ENCODE assay signal across 21 mouse cellular contexts in the genomic region with DNA sequence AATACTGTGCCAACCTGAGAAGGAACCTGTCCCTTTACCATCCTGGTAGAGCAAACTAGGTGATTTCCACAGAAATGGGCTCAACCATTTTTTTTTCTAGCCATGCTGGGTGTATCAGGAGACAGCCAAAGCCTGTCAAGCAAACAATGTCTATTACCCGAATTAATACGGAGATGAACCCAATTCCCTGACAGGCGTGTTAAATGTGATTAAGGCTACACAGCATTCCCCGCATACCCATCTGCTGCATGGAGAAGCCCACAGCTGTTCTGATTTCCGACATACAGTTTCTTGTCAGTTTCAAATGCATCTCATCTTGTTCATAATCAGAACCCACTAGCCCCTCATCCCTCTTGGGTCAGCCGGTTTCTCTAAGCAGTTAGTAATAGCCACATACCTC.
DNase-seq lines count a peak whose midpoint lies in the region; ATAC-seq lines count a peak whose summit lies in the region.
"Had no signal": no experiment of that assay in that cellular context is flagged by ENCODE, and none has a peak within 500 bp of the region (broad histone marks: within the 10 kb centered on the region; RNA-seq: fewer than 3 reads in every experiment).

No protein-coding gene starts in this region.

- WGBS in heart, embryonic 11.5 days (ENCODE audit: insufficient replicate concordance): 83% methylated on average over 6 of the region's 6 CpGs
- WGBS in midbrain, embryonic 11.5 days: 53% methylated on average over 6 of the region's 6 CpGs
- WGBS in midbrain, embryonic 16.5 days: 49% methylated on average over 6 of the region's 6 CpGs
- 24% methylated on average over 6 of the region's 6 CpGs for WGBS in midbrain, embryonic 14.5 days

- no peaks in the 10 kb centered on the region for H3K36me3 ChIP-seq in heart, embryonic 11.5 days (ENCODE audit: control insufficient read depth, insufficient read depth, low read length)
- no peaks in the 10 kb centered on the region for H3K36me3 ChIP-seq in midbrain, embryonic 11.5 days (ENCODE audit: control insufficient read depth, insufficient read depth, low read length)
- H3K36me3 ChIP-seq in midbrain, embryonic 16.5 days (ENCODE audit: control insufficient read depth, insufficient read depth, low read length): no peaks in the 10 kb centered on the region
- no peaks in the 10 kb centered on the region for H3K36me3 ChIP-seq in midbrain, embryonic 14.5 days (ENCODE audit: control insufficient read depth, insufficient read depth, low read length)
- H3K36me3 ChIP-seq: heart, embryonic 15.5 days; neural tube, embryonic 12.5 days had no signal

- no peak overlapping the region for H3K9ac ChIP-seq in heart, embryonic 11.5 days (ENCODE audit: low read depth, low read length)
- H3K9ac ChIP-seq in midbrain, embryonic 11.5 days (ENCODE audit: low read length): no peak overlapping the region
- no peak overlapping the region for H3K9ac ChIP-seq in midbrain, embryonic 16.5 days (ENCODE audit: low read depth, low read length)
- H3K9ac ChIP-seq in midbrain, embryonic 14.5 days (replicated peaks; ENCODE audit: low read length): no peak overlapping the region
- H3K9ac ChIP-seq: forebrain, postnatal 0 days; heart, embryonic 15.5 days; liver, embryonic 14.5 days; lung, embryonic 14.5 days; neural tube, embryonic 12.5 days had no signal

- intact Hi-C loops in heart, postnatal 14 days (cut with DNase I): no loop called here

- H3K9me3 ChIP-seq in heart, embryonic 11.5 days (replicated peaks; ENCODE audit: control insufficient read depth, low read length): no peaks in the 10 kb centered on the region
- no peaks in the 10 kb centered on the region for H3K9me3 ChIP-seq in midbrain, embryonic 11.5 days (ENCODE audit: control insufficient read depth, low read length)
- no peaks in the 10 kb centered on the region for H3K9me3 ChIP-seq in midbrain, embryonic 16.5 days (replicated peaks; ENCODE audit: control insufficient read depth, low read length, poor library complexity, severe bottlenecking)
- H3K9me3 ChIP-seq in midbrain, embryonic 14.5 days (ENCODE audit: control insufficient read depth, low read length): no peaks in the 10 kb centered on the region
- H3K9me3 ChIP-seq: heart, embryonic 15.5 days; neural tube, embryonic 12.5 days had no signal

- H3K4me2 ChIP-seq in heart, embryonic 11.5 days: no peak overlapping the region
- no peak overlapping the region for H3K4me2 ChIP-seq in midbrain, embryonic 11.5 days
- no peak overlapping the region for H3K4me2 ChIP-seq in midbrain, embryonic 16.5 days (ENCODE audit: low read length)
- H3K4me2 ChIP-seq in midbrain, embryonic 14.5 days (ENCODE audit: low read length): no peak overlapping the region
- H3K4me2 ChIP-seq: heart, embryonic 15.5 days; lung, embryonic 14.5 days; neural tube, embryonic 12.5 days had no signal

- no peak overlapping the region for H3K4me3 ChIP-seq in heart, embryonic 11.5 days (ENCODE audit: low read depth, low read length)
- H3K4me3 ChIP-seq in midbrain, embryonic 11.5 days (ENCODE audit: low read depth, low read length): no peak overlapping the region
- H3K4me3 ChIP-seq in midbrain, embryonic 16.5 days (ENCODE audit: low read depth, low read length): no peak overlapping the region
- H3K4me3 ChIP-seq in midbrain, embryonic 14.5 days (replicated peaks; ENCODE audit: low read depth, low read length): no peak overlapping the region
- H3K4me3 ChIP-seq: heart, embryonic 15.5 days; left cerebral cortex, adult 2 months; neural tube, embryonic 12.5 days had no signal

- H3K27ac ChIP-seq in heart, embryonic 11.5 days (ENCODE audit: low read depth, low read length): no peak overlapping the region
- no peak overlapping the region for H3K27ac ChIP-seq in midbrain, embryonic 11.5 days (ENCODE audit: low read depth, low read length)
- no peak overlapping the region for H3K27ac ChIP-seq in midbrain, embryonic 16.5 days (ENCODE audit: low read length)
- no peak overlapping the region for H3K27ac ChIP-seq in midbrain, embryonic 14.5 days (replicated peaks; ENCODE audit: low read depth, low read length)
- H3K27ac ChIP-seq: heart, embryonic 15.5 days; left cerebral cortex, adult 2 months; liver, embryonic 14.5 days; neural tube, embryonic 12.5 days had no signal

- DNase-seq in heart, adult 11 months: peak; percentile 71
- no peak for DNase-seq in midbrain, embryonic 11.5 days (ENCODE audit: low spot score, missing footprints)
- peak; percentile 53 for DNase-seq in midbrain, embryonic 14.5 days
- DNase-seq in frontal cortex, postnatal 25 days (ENCODE audit: low spot score in 2 of 2): no peak
- no peak for DNase-seq in heart, postnatal 14 days
- DNase-seq: adrenal gland, postnatal 10 days; cerebellum, adult 8-10 months; cerebellum, postnatal 36 days; forebrain, postnatal 0 days; gastrocnemius, postnatal 36 days; kidney, postnatal 25 days; lung, embryonic 14.5 days; right cerebral cortex, postnatal 4 days; thymus, postnatal 36 days had no signal

- no peak for ATAC-seq in heart, embryonic 11.5 days (replicated peaks; ENCODE audit: insufficient number of reproducible peaks, low FRiP score, low TSS enrichment)
- peak; percentile 48; the same call in 1 of the 2 replicates for ATAC-seq in midbrain, embryonic 11.5 days (ENCODE audit: low FRiP score)
- ATAC-seq in midbrain, embryonic 16.5 days: no peak
- no peak; the same call in 1 of the 2 replicates for ATAC-seq in midbrain, embryonic 14.5 days (ENCODE audit: low FRiP score, low TSS enrichment)
- ATAC-seq: forebrain, postnatal 0 days; intestine, embryonic 16.5 days had no signal

- H3K4me1 ChIP-seq in heart, embryonic 11.5 days (ENCODE audit: control insufficient read depth, insufficient read depth, low read length): peaks cover 3% of the 10 kb centered on the region; the same call in 1 of the 2 replicates
- peaks cover 6% of the 10 kb centered on the region; the same call in 1 of the 2 replicates for H3K4me1 ChIP-seq in midbrain, embryonic 11.5 days (ENCODE audit: control insufficient read depth, insufficient read depth, low read length)
- 0 out of 2 replicates have a peak, but pooled peaks cover 3% of the 10 kb centered on the region for H3K4me1 ChIP-seq in midbrain, embryonic 16.5 days (ENCODE audit: control insufficient read depth, insufficient read depth, low read length)
- no peaks in the 10 kb centered on the region; the same call in 1 of the 2 replicates for H3K4me1 ChIP-seq in midbrain, embryonic 14.5 days (ENCODE audit: control insufficient read depth, insufficient read depth, low read length)
- H3K4me1 ChIP-seq: neural tube, embryonic 12.5 days had no signal

- no peaks in the 10 kb centered on the region for H3K27me3 ChIP-seq in heart, embryonic 11.5 days (ENCODE audit: control insufficient read depth, insufficient read depth, low read length)
- H3K27me3 ChIP-seq in midbrain, embryonic 11.5 days (ENCODE audit: control insufficient read depth, insufficient read depth, low read length): no peaks in the 10 kb centered on the region
- no peaks in the 10 kb centered on the region for H3K27me3 ChIP-seq in midbrain, embryonic 16.5 days (ENCODE audit: control insufficient read depth, insufficient read depth, low read depth, low read length)
- no peaks in the 10 kb centered on the region for H3K27me3 ChIP-seq in midbrain, embryonic 14.5 days (ENCODE audit: control insufficient read depth, insufficient read depth, low read length)
- H3K27me3 ChIP-seq: heart, embryonic 15.5 days; neural tube, embryonic 12.5 days had no signal

Comparison
In these comparisons a context has a peak if more than half of its experiments do, and no peak if none do; other contexts are left out.
1. DNase-seq: peak in heart, adult 11 months (single experiment) and midbrain, embryonic 14.5 days (single experiment); none in midbrain, embryonic 11.5 days (single experiment), frontal cortex, postnatal 25 days (0 of 2) and heart, postnatal 14 days (0 of 2).